Mouse (Mus musculus): ENCODE measurements around the gene Sfta2.

The Sfta2 gene

GRCm38 (mm10) chr17:35594456-35594855 is 6.9 kb upstream of the Sfta2 start:
- no peak for DNase-seq

GRCm38 (mm10) chr17:35597399-35597798 is 4.0 kb upstream of the Sfta2 start:
- no peak for DNase-seq

DNA sequence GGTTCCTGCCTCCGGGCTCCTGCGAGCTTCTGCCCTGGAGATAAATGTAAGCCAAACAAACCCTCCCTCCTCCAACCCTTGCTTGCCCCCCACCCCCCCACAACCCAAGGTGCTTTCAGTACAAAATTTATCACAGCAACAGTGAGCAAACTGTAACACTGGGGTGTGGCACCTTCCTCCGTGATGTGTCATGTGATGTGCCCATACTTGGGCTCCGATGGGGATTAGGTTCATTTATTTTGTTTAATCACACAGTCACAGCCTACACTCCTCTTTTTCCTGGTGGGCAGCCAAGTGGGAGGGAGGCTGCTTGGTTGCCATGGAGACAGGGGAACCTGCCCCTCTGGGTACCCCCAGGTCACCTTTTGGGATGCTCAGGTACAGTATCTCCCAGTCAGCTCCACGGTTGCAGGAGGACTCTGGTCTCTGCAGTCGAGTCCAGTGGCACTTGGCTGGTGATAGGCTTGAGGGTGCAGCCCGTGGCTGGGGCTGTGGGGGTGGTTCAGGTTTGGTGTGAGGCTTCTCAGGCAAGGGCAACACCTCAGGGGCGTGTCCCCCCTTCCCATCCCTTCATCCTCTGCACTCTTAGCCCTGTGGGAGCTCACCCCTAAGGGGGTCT is 496 bp downstream of the Sfta2 start:
- DNase-seq, result no peak

DNA sequence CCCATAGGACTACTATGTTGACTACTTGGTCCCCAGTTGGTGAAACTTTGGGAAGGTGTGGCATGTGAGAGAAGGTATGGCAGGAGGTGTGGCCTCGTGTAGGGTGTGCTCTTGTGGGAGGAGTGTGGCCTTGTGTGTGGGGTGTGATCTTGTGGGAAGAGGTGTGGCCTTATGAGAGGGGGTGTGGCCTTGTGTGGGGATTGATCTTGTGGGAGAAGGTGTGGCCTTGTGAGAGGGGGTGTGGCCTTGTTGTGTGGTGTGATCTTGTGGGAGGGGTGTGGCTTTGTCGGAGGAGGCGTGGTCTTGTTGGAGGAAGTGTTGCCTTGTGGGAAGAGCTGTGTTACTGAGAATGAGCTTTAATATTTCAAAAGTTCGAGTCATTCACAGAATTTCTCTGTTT is 15.8 kb downstream of the Sfta2 start:
- no peak for DNase-seq

DNA sequence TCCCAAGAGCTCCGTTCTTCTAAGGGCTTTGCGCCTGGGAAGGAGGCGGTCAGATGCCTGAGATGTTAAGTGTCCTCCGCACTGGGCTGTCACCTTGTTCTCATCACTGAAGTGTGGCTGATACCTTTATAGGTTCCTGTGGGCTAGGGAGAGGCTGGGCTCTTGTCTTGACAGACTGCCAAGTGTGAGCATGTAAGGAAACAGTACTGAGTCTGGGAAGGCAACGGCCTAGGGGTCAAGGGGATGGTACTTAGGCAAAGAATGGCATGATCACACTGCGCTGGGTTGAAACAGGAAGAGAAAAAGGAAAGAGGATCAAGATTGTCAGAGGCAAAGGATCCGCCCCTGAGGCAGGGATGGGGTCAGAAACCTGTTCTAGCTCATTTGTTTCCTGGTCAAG is 25.2 kb downstream of the Sfta2 start, which contains the start of gene Gm9573:
Gm9573 (minus strand) TSS at position 101 of the 400 bp plus-strand sequence.
- no peak for DNase-seq

GRCm38 (mm10) chr17:35633992-35634391 is 32.6 kb downstream of the Sfta2 start:
- peak; percentile 61 for DNase-seq

DNA sequence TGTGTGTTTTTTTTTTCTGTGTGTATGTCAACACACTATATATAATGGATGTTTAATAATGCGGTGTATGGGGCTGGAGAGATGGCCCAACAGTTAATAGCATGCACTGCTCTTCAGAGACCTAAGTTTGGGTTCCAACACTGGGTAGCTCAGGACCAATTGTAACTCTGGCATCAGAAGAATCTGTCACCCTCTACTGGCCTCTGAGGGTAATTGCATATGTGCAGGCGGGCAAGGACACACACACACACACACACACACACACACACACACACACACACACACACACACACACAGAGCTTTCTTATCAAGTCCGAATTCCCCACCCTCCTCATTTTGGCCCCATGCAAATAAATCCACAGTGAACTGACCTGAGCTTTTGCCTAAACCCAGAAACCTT is 33.9 kb downstream of the Sfta2 start:
- DNase-seq, result no peak

- DNase-seq, result peak; percentile 81
Measured at GRCm38 (mm10) chr17:35635699-35636111, 34.4 kb downstream of the Sfta2 start.

DNA sequence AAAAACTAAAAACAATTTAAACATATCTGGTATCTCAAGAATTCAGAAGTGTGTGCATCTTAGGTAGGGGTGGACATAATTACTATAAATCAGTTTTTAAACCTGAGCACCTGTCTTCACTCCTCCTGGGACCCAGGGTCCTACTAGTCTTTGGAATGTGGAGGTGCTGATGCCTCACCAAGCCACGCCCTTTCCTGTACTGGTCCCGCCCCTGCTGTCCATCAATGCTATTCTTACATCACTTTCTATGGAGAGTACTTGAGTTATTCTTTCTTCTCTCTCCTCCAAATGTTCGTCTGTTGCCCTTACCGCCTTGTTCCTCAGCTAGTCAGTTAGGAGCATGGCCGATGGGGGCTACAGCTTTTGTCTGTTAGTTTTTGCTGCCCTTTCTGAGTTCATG is 35.0 kb downstream of the Sfta2 start:
- peak; percentile 33 for DNase-seq

DNA sequence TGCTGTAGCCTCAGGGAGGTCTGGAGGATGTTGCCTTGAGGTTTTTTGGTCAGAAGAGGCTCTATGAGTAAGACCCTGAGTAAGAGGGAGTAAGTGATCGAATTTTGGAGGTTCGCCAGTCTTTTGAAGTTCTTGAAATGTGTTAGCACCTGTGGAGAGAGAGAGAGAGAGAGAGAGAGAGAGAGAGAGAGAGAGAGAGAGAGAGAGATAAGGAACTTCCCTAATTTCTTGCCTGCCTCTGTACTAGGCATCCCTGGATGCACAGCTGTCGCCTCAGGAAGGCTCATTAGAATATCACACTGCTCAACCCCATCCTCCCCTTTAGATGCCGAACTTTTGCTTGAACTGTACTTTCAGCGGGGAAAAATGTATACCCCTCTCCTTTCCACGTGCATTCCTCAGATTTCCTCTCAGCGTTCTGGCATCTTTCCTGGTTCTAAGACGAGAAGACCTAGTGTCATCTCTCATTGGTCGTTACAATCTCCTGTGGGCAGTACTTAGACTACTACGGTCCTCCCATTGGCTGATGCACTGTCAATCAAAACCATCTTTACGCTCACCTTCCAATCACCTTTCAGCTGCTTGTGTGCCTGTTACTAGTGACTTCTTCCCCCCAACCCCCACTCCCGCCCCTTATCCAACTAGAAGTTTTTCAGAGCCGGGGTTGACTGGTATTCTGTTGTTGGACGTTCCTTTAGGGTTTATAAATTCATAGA is 37.3 kb downstream of the Sfta2 start:
- DNase-seq, result peak; percentile 79

GRCm38 (mm10) chr17:35639352-35639751 is 38.0 kb downstream of the Sfta2 start:
- no peak for DNase-seq

GRCm38 (mm10) chr17:35643609-35644236 is 42.4 kb downstream of the Sfta2 start, which contains the start of gene Mucl3:
Gene Mucl3 (minus strand): TSS chr17:35643695.
- DNase-seq, result no peak

DNA sequence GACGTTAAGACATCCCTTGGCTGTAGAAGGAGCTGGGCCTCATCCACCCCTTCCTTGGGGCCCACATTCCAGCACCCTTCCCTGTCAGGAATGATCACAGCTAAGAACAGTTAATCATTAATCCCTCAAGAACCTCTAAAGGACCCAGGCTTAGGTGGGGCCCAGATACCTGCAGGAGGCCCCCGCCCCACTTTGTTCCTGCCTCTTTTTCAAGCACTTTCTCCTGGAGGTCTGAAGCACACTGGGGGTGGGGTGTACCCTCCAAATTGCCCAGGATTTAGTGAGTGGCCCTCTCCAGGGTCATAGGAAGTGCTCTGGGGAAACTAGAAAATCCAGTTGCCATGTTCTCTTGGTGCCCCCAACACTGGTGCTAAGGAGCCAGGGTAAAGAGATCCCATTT is 48.1 kb downstream of the Sfta2 start:
- DNase-seq, result no peak

GRCm38 (mm10) chr17:35653086-35653485 is 51.7 kb downstream of the Sfta2 start:
- no peak for DNase-seq

GRCm38 (mm10) chr17:35665957-35666515 is 64.7 kb downstream of the Sfta2 start:
- DNase-seq, result peak; percentile 18

DNA sequence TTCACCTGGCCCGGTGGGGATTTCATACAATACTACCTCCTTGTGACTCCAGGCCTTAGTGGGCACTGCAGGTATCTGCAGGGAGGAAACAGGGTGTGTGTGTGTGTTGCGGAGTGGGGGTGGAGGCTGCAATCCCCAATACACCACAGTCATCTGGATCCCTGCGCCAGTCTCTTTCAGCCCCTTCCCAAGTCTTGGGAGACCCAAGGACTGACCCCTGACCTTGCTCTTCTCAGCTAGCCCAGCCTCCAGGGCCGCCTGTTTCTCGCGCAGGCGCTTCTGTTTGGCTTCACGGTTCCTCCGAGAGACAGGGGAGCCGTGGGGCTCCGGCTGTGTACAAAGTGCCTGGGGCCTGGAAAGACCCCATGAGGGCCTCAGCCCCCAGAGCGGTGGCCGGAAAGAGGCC is 65.5 kb downstream of the Sfta2 start:
- peak; percentile 82 for DNase-seq

GRCm38 (mm10) chr17:35667334-35668065 is 66.2 kb downstream of the Sfta2 start, which contains the start of gene Vars2:
Gene Vars2 (minus strand): TSS chr17:35667592.
- DNase-seq, result peak; percentile 95

DNA sequence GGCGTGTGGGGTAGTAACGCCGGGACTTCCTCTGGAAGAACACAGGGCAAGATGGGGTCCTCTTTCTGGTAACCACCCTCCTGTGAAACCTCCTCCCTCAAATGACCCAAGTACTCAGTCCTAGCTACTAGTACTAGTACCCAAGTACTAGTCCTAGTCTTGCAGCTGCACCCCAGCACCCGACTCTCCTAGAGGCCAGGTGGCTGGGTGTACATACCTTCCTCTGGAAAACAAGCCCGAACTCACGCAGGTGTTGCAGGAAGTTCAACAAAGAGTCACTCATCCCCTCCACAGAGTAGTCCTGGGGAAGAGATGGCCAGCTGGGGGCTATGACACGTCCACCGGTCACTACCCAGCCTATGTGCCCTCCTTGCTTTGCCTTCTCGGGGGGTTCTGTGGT is 68.4 kb downstream of the Sfta2 start:
- DNase-seq, result no peak

- DNase-seq, result no peak
Measured at GRCm38 (mm10) chr17:35671846-35672245, 70.5 kb downstream of the Sfta2 start.

DNA sequence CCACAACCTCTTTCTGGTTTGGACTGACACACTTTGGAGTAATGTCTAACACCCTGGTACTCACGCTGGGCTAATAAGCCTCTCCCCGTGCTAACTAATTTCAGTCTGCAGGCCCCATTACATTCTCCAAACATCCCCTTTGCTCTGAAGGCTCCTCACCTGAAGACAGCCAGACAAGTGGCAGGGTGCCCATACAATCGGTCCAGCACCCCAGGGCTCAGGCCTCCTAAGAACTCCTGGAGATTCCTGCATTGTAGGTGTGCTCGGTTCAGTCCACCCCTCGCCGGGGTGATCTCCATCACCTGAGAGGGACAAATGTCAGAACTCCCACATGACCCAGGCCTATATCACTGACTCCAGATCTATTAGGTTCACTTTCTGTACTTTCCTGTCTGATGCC is 71.2 kb downstream of the Sfta2 start:
- DNase-seq, result no peak

GRCm38 (mm10) chr17:35673416-35674035 is 72.2 kb downstream of the Sfta2 start, which contains the start of gene Gtf2h4:
Gene Gtf2h4 (minus strand): TSS chr17:35673739.
- DNase-seq, result peak; percentile 96

DNA sequence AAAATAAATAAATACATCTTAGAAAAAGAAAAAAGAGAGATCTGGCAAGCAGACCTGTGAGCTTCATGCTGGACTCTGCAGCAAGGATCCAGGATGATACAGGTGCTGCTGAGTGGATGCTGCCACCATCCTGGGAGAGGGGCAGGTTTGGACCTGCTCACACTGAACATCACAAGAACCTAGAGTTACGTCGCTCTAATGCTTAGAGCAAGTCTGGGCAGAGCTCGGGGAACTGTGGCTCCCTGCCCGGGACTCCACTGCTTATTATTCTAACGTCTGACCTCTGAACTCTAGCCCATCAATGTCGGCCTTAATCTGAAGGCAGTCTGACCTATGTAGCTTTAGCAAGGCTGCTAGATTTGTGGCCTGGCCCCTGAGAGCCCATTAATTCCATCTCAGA is 79.2 kb downstream of the Sfta2 start:
- no peak for DNase-seq

Measured in embryo, embryonic 11 days (tissue).